Mouse (Mus musculus) forebrain, postnatal 0 days (tissue): ENCODE data around the gene Htra1. TPM values are rescaled to one million over a fixed set of nuclear protein-coding genes. Genes with fewer than 3 reads are reported as not detected.

ENCODE experiments used
- ATAC-seq: fragments of 200-750 bp; cut with Nextera tagmentation; 2 replicates; pipeline ENCODE4 v1.8.0; 2017; ENCODE audit warnings: mild to moderate bottlenecking, moderate library complexity
- DNase-seq: peaks from one replicate; pipeline ENCODE4 v3.0.0-alpha.2; 2015
- H3K27ac ChIP-seq: fragments of 300-500 bp; sonication (generic); 2 replicates; pipeline ENCODE4 v1.5.1; 2014; ENCODE audit warnings: low read depth, mild to moderate bottlenecking, antibody characterized with exemption, low read length, moderate library complexity, mixed read lengths
- H3K27me3 ChIP-seq: fragments of 300-500 bp; sonication (generic); 2 replicates; pipeline ENCODE4 v1.6.1; 2014; ENCODE audit warnings: mild to moderate bottlenecking, low read length, mixed read lengths; ENCODE audit not compliant: insufficient read depth
- H3K36me3 ChIP-seq: fragments of 300-500 bp; sonication (generic); 2 replicates; pipeline ENCODE4 v1.6.1; 2014; ENCODE audit warnings: mild to moderate bottlenecking, moderate library complexity; ENCODE audit not compliant: insufficient read depth
- H3K4me1 ChIP-seq: fragments of 300-500 bp; sonication (generic); 2 replicates; pipeline ENCODE4 v1.6.1; 2014; ENCODE audit warnings: antibody characterized with exemption; ENCODE audit not compliant: insufficient read depth
- H3K4me2 ChIP-seq: fragments of 300-500 bp; sonication (generic); 2 replicates; pipeline ENCODE4 v1.6.1; 2014; ENCODE audit warnings: low read depth, mild to moderate bottlenecking, moderate library complexity
- H3K4me3 ChIP-seq: fragments of 300-500 bp; sonication (generic); 2 replicates; pipeline ENCODE4 v1.5.1; 2014; ENCODE audit warnings: low read depth, low read length, mixed read lengths
- H3K9ac ChIP-seq: fragments of 300-500 bp; sonication (generic); 2 replicates; pipeline ENCODE4 v1.6.1; 2014; ENCODE audit warnings: mild to moderate bottlenecking
- H3K9me3 ChIP-seq: fragments of 300-500 bp; sonication (generic); 2 replicates; pipeline ENCODE4 v1.6.1; 2016; ENCODE audit warnings: low read length
- CTCF ChIP-seq: sonication (generic); IDR thresholded peaks from 2 replicates; pipeline ENCODE4 v1.5.1; 2016; ENCODE audit warnings: antibody characterized with exemption, control low read depth, low read depth
- WGBS: fragments of 180-500 bp; shearing (Covaris S2); extraction: QIAGEN DNeasy Blood & Tissue Kit; methylation state at CpG from one replicate; pipeline ENCODE4 v1.1.7; 2014; 5-methylcytosine and 5-hydroxymethylcytosine counted together
- polyA plus RNA-seq: library from polyadenylated mRNA; unstranded; fragments of >200 nt; fragmentation: Nextera tagmentation; extraction: Ambion mirVana; gene quantifications from 2 replicates; pipeline ENCODE4 v1.2.1, GENCODE M21; 2015
- total RNA-seq: library from RNA; depleted of rRNA; stranded (reverse); fragments of >200 nt; gene quantifications from 2 replicates; pipeline ENCODE4 v1.2.3, GENCODE M21; 2014; rRNA removed

Gene Htra1
- 30.4 and 36.2 TPM in 2 replicates for total RNA-seq
- 31.7 and 37.3 TPM in 2 replicates for polyA plus RNA-seq

DNA sequence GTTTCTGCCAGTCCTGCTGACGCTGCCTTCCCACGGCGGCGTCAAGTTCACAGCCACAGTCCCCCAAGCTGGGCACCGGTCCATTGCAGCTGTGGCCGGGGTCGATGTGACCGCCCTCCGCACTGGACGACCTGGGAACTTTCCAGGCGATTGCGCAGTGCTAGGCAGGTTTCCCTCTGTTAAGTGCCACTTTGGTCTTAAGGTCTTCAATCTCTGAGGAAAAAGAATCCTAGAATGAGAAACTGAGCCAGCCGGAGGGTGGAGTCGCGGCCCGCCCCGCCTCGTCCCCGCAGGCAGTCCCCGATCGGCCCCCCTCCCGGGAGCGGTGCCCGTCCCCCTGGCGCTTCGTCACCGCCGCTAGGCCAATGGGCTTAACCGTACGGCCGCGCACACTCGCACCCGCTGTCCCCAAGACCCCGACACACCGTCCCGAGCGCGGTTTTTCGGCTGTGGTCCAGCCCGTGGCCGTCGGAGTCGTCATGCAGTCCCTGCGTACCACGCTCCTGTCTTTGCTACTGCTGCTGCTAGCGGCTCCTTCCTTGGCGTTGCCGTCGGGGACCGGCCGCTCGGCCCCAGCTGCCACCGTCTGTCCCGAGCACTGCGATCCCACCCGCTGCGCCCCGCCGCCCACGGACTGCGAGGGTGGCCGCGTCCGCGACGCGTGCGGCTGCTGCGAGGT lies at the start of gene Htra1:
Htra1 (plus strand) TSS at position 319 of the 679 bp plus-strand sequence.
- H3K4me3 ChIP-seq: peak within 1 kb of the TSS; percentile 46
- H3K27me3 ChIP-seq: peaks cover 33% of the 10 kb centered on the region
- 3% methylated on average over 66 of the region's 70 CpGs for WGBS
- DNase-seq (peak; percentile 70), ATAC-seq (peak; percentile 91)
- peak within 1 kb of the TSS; percentile 41 for H3K9ac ChIP-seq
- peaks cover 7% of the 10 kb centered on the region for H3K4me1 ChIP-seq
- peak within 1 kb of the TSS; percentile 29; the same call in 1 of the 2 replicates for H3K27ac ChIP-seq
- H3K4me2 ChIP-seq: peak within 1 kb of the TSS; percentile 67
- no peak for TF ChIP-seq CTCF
- no peaks in the 10 kb centered on the region for H3K36me3 ChIP-seq
- H3K9me3 ChIP-seq: no peaks in the 10 kb centered on the region

DNA sequence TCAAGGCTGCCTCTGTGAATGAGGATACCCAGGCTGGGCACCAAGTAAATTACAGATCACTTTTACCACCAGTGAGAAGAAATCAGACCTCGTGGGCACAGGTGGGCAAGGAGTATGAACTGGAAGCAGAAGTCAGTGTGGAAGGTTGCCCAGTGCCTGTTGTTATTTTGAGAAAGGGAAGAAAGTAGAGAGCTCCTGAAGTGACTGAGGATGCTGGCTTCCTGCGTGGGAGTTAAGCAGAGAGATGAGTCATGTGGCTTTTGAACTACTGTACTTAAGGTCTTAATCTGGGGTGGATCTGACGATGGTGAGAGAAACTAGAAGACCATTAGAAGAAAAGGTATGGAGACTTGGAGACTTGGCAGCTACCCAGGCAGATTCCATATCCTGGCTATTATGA lies 49.7 kb upstream of the Htra1 start:
- WGBS: 79% methylated on average over 3 of the region's 3 CpGs
- Histone ChIP-seq H3K36me3 (peaks cover 11% of the 10 kb centered on the region), H3K27me3 (no peaks in the 10 kb centered on the region), H3K4me3 (no peak overlapping the region), H3K27ac (no peak overlapping the region), H3K4me2 (no peak overlapping the region), H3K9me3 (no peaks in the 10 kb centered on the region), H3K4me1 (no peaks in the 10 kb centered on the region), H3K9ac (no peak overlapping the region)
- ATAC-seq (no peak), DNase-seq (no peak)
- no peak for TF ChIP-seq CTCF

DNA sequence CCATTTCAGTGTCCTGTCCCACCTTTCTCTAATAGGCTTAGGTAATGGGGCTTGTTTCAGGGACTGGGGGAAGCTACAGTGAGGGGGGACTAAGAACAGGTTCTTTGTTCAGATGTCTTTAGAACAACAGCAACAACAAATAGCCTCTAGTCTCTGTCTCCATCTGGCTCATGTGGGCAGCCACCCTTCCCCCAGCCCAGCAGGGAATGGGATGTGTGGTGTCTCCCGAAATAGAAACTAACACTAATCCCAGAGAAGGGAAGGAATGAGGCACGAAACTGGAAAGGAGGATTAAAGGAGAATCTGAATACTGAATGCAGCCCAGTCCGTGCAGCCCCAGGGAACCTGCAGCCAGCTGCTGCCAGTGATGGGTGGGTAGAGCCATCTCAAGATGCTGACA lies 48.0 kb upstream of the Htra1 start:
- Histone ChIP-seq H3K27ac (no peak overlapping the region), H3K9ac (no peak overlapping the region), H3K4me2 (no peak overlapping the region), H3K27me3 (no peaks in the 10 kb centered on the region), H3K36me3 (peaks cover 19% of the 10 kb centered on the region), H3K9me3 (no peaks in the 10 kb centered on the region), H3K4me3 (no peak overlapping the region), H3K4me1 (no peaks in the 10 kb centered on the region)
- 9% methylated on average over 3 of the region's 3 CpGs for WGBS
- ATAC-seq (no peak), DNase-seq (no peak)
- TF ChIP-seq CTCF: no peak

DNA sequence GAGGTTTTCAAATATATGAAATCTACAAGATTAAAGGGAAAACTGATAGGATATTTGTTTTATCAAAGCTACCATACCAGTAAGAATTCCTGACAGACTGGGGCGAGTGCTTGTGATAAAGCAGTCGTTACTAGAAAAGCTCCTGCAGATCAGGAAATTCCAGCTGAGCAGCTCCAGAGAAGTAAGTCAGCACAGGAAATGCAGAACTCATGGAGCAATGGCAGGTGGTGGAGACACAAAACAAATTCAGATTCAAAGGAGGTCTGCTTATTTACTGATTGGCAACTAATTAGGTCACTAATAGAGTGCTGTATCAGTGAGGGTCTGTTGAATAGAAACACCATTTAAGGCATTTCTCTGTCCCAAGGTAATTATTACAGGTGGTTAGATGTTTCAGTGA lies 45.0 kb upstream of the Htra1 start:
- peaks cover 25% of the 10 kb centered on the region for H3K36me3 ChIP-seq
- WGBS: 34% methylated on average over 2 of the region's 2 CpGs
- H3K4me1 ChIP-seq: no peaks in the 10 kb centered on the region
- ATAC-seq: no peak
- H3K4me2 ChIP-seq: no peak overlapping the region
- no peak overlapping the region for H3K27ac ChIP-seq
- no peaks in the 10 kb centered on the region for H3K9me3 ChIP-seq
- no peak for DNase-seq
- H3K4me3 ChIP-seq: no peak overlapping the region
- no peaks in the 10 kb centered on the region for H3K27me3 ChIP-seq
- H3K9ac ChIP-seq: no peak overlapping the region
- TF ChIP-seq CTCF: no peak

DNA sequence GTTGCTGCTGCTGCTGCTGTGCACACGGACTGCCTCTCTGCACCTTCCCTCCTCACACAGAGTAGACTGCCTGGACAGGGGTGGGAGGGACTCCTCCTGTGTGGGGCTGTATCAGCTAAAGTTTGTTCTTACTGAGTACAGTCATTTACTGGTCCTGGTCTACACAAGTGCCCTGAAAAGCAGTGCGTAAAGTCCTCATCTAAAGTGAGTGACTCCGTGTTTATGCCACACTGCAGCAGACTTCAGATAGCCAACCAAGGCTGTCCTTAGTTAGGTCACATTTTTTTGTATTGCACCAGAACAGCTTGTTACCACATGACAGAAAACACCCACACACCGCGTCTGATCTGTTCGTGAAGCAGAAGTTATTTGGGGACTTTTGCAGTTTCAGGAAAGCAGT lies 42.9 kb upstream of the Htra1 start:
- Histone ChIP-seq H3K27me3 (no peaks in the 10 kb centered on the region), H3K9ac (no peak overlapping the region), H3K4me2 (no peak overlapping the region), H3K9me3 (no peaks in the 10 kb centered on the region), H3K4me3 (no peak overlapping the region), H3K4me1 (no peaks in the 10 kb centered on the region), H3K27ac (no peak overlapping the region), H3K36me3 (peaks cover 20% of the 10 kb centered on the region)
- 88% methylated on average over 6 of the region's 6 CpGs for WGBS
- no peak for DNase-seq
- ATAC-seq: no peak
- TF ChIP-seq CTCF: no peak

DNA sequence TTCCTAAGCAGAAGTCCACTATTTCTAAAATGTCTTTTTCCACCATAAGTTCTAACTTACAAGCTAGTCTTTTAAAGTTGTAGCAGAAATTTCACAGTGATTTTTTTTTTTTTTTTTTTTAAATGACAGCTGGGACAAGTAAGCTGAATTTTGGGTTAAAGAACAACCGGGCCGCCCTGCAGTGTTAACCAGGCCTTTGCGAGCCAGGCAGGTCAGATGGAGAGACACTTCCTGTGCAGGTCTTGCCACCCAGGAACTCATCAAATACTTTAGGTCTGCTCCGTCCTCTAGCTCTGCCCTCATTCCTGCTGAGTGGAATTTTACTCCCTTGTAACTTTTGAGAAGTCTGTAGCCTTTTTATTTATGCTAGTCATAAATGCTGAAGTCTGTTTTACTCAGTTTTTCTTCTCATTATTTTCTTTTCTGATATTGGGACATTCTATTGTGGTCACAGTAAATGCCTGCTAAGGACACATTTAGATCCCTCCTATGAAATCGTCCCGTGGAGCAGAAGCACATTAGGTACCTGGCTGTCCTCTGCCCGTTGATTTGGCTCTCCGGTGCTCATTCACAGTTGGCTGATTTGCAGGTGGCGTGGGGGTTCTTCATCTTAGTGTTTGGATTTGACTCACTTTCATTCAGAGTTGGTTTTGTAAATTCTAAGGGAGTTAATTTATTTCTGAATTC lies 40.8 kb upstream of the Htra1 start:
- ATAC-seq (no peak), DNase-seq (no peak)
- Histone ChIP-seq H3K36me3 (peaks cover 20% of the 10 kb centered on the region), H3K9ac (no peak overlapping the region), H3K4me2 (no peak overlapping the region), H3K9me3 (no peaks in the 10 kb centered on the region), H3K27ac (no peak overlapping the region), H3K27me3 (no peaks in the 10 kb centered on the region), H3K4me3 (no peak overlapping the region), H3K4me1 (no peaks in the 10 kb centered on the region)
- no peak for TF ChIP-seq CTCF
- 47% methylated on average over 9 of the region's 9 CpGs for WGBS

DNA sequence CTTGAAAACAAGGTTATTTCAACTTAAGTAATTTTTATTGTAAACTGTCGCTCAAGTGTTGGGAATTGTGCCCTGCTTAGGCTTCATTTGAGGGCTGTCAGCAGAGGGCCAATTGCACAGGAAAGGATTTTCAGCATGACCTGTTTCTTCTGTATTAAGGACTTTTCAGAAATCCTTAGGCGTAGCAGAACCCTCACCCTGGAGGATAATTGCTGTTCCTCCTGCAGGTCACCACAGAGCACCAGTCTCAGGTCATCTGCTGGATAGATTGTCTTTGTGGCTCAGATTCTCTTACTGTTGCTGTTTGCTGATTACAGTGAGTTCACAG lies 40.3 kb upstream of the Htra1 start:
- DNase-seq: no peak
- WGBS: 39% methylated on average over 2 of the region's 2 CpGs
- no peak for ATAC-seq

More for the DNA sequence above, 40.3 kb upstream of the Htra1 start:
- Histone ChIP-seq H3K4me2 (no peak overlapping the region), H3K9ac (no peak overlapping the region), H3K9me3 (no peaks in the 10 kb centered on the region), H3K4me3 (no peak overlapping the region), H3K4me1 (no peaks in the 10 kb centered on the region), H3K27me3 (no peaks in the 10 kb centered on the region), H3K27ac (no peak overlapping the region), H3K36me3 (peaks cover 22% of the 10 kb centered on the region)
- TF ChIP-seq CTCF: no peak
